Mouse (Mus musculus): ENCODE data around the gene Bmp8a.

- TF ChIP-seq CTCF (IDR thresholded peaks at IDR 0.05; ENCODE audit: control insufficient read depth, insufficient read depth, low read length) (no peak), POLR2A (IDR thresholded peaks at IDR 0.05; ENCODE audit: borderline replicate concordance, control insufficient read depth, low read depth, low read length) (no peak)
These were observed 8.9 kb downstream of the Bmp8a start for GRCm38 (mm10) chr4:123334177-123334576.
